Mouse (Mus musculus) T-helper 1 cell (primary cell): ENCODE measurements around the gene Slc15a4.

Experiments used
- in situ Hi-C: fragments of 300-600 bp; cut with MboI, MseI; formaldehyde crosslinking; loops from one replicate; pipeline ENCODE4 v1.15.1; 2025; ENCODE audit warnings: high pct_unique_total_duplicates

Slc15a4 gene

DNA sequence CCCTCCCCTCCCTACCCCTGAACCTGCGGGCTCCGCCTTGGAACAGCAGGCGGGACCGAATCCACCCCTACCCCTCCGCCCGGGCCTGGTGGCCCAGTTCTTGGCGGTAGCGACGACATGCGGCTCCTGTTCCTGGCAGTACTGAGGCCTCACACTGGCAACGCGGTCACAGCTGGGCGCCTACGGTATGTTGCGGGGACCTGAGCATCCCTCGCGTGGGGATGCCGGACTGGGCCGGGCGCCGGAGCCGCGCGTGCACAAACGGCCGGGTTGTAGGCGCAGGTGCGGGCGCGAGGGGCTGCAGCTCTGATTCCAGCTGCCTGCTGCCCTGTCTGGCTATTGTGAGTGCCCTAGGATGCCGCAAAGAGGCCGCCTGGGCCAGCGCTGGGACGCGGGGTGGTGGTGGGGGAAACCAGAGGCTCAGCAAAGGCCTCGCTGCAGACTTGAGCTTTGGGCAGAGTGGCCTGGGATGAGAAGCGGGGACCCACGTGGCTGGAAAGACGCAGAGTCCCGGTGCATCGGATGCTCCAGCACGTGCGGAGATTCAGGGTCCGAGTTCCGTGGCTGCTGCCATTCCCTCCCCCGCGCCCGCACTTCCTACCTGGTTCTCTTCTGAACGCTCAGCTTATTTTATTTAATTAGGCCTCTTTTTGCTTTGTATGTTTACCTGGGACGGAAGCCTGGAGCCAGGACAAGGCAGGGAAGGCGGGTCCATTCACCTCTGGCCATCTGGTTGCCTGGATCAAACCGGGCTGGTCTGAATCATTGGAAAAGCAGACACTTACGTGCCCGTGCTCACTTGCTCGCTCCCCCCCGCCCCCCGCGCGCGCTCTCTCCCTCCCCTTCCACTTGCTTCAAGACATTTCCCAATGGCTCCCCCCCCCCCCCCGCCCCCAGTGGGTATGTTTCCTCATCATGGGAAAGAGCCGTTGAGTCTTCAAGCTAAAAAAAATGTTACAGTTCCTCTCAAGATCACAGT is at the start of gene Slc15a4, which contains the start of gene Glt1d1:
Gene Slc15a4, minus strand, starts transcription at position 731 of the 979 bp plus-strand sequence.
Gene Glt1d1, plus strand, starts transcription at position 96 of the 979 bp plus-strand sequence.
- in situ Hi-C loops, result no loop called here

DNA sequence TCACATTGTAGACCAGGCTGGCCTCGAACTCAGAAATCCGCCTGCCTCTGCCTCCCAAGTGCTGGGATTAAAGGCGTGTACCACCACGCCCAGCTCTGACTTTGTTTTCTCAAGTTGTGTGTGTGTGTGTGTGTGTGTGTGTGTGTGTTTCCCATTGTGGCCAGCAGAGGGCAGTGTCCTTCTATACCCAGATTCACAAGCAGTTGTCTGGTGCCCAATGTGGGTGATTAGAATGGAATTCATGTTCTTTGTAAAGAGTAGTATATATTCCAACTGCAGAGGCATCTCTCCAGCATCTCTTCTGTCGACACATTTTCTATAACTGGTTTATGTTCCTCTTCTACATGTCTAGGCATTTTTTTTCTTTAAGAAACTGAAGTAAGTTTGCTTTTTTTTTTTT is 45.8 kb upstream of the Slc15a4 start:
- in situ Hi-C loops, result no loop called here

DNA sequence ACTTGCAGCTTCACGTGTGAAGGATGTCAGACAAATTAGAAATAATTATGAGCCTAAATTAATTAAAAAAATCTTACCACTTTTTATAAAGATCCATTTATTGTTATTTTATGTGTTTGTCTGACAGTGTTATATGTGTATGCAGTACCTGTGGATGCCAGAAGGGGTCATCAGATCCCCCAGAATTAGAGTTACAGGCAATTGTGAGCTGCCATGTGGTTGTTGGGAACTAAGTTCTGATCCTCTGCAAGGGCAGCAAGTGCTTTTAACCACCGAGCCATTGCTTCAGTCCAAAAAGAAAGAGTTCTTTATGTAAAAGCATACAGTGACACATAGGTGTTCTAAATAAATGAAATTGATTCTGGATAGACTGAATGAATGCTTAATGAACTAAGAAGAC is 44.9 kb upstream of the Slc15a4 start:
- in situ Hi-C loops, result no loop called here

DNA sequence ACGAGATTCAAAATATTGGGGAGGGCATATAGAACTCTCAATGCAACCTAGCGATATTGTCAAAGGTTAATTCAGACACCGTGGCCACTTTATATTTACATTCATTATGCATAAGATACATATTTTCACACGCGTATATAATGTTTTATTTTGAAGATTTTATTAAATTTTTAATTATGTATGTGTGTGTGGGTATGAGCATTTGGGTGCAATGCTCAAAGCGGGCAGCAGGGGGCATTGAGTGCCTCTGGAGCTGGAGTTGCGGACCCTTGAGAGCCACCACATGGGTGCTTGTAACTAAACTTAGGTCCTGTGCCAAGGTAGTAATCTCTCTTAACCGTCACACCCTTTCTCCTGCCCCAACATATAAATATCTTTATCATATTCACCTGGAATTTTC is 41.2 kb upstream of the Slc15a4 start:
- in situ Hi-C loops, result no loop called here

DNA sequence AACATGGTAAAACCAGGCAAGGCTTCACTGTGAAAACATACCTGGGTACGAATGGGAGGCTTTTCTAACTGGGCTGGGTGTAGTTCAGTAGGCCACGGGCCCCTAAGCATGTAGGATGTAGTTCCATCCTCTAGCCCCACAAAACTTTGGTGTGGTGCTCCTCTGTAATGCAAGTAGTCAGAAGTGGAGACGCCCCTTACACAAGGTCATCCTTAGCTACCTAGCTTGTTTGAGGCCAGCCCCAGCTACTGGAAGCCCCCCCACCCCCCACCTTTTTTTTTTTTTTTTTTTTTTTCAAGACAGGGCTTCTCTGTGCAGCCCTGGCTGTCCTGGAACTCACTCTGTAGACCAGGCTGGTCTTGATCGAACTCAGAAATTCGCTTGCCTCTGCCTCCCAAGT is 28.3 kb upstream of the Slc15a4 start:
- in situ Hi-C loops, result no loop called here

DNA sequence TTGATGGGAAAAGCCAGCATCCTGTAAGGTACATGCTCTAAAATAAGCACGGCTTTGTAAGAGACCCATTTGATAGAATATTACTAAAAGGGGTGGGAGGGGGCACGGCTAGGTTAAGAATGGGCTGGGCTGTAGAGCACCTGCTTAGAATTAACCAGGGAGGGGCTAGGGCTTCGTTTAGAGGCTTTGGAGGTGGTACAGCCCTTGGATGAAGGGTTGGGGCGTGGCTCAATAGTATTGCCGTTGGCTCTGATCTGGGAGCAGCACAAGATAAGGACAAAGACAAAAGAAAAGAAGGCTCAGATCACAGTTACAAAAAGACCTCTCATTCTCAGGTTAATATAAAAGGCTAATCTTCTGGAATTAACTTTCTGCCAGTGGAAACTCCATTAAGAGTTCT is 27.6 kb upstream of the Slc15a4 start:
- in situ Hi-C loops, result no loop called here

DNA sequence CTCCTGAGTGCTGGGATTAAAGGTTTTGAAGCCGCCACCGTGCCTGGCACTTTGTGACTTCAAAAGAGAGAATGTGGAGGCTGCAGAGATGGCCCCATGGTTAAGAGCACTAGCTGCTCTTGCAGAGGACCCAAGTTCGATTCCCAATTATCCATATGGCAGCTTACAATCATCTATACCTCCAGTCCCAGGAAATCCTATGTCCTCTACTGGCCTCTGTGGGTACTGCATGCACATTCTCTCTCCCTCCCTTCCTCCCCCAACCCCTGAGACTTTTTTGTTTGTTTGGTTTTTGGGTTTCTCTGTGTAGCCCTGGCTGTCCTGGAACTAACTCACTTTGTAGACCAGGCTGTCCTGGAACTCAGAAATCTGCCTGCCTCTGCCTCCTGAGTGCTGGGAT is 26.6 kb upstream of the Slc15a4 start:
- in situ Hi-C loops, result no loop called here

DNA sequence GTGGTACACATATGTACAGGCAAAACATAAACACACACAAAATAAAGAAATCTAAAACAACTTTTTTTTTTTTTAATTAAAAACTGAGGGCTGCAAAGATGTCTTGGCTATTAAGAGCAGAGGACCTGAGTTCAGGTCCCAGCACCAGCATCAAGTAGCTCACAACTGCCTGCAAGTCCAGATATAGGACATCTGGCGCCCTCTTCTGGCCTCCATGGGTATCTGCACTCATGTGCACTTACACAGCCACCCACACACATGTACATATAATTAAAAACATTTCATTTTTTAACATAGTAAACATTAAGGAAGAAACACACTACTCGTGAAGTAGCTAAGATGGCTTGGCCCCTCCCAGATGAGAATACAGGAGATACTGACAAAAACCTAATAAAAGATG is 25.6 kb upstream of the Slc15a4 start:
- in situ Hi-C loops, result no loop called here

DNA sequence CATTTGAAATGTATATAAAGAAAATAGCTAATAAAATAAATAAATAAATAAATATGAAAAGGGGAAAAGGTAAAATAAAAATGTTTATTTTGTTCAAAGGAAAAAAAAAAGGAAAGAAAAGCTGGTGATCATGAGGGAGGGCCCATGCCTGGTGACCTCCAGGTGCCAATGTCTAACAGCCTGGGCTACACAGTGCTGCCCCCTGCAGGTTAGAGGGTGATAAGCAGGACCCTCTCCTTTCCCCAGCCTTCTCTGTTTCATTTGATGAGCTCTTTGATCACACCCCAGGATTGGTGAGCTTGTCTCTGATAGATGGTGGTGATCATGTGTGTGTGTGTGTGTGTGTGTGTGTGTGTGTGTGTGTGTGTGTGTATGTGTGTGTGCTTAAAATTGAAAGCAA is 16.4 kb upstream of the Slc15a4 start:
- in situ Hi-C loops, result no loop called here

DNA sequence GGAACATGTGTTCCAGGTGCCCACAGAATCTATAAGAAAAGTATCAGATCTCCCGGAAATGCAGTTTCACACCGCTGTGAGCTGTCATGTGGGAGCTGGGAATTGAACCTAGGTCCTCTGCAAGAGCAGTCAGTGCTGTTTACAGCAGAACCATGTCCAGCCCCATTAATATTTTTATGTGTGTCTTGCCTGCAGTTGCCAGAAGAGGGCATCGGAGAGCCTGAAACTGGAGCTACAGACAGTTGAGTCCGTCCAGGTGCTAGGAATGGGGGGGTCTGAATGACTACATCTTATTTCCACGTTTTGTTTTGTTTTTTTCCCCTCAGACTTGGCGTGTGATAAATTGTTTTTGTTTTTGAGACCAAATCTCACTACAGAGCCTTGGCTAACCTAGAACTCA is 15.3 kb upstream of the Slc15a4 start:
- in situ Hi-C loops, result no loop called here

DNA sequence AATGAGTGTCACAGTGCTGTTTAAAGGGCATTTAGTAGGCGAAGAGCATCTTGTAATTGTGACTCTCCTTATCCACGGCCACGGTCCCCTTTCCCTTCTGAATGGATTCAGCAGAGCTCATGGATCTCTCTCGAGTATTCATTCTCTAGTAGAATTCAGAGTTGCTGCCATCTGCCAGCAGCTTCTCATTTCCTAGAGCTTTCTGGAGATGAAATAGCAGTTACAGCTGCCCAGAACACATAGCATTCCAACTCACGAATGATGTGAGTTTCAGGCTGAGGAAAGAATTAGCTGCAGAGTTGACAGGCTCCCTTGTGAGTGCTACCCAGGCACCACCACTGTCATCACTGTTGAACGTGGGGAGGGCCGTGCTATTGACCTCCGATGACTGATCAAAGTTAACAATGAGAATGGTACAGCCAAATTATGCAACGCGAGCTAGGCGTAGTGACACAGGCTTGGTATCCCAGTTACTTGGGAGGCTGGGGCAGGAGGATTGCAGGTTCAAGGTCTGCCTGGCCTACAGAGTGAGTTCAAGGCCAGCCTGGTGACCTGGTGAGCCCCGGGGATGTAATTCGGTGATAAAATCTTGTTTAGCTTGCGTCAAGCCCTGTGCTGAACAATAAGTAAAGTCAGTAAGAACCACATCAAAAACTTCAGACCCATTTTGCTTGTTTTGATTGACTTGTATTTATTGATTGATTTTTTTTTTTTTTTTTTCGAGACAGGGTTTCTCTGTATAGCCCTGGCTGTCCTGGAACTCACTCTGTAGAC is 8.7 kb upstream of the Slc15a4 start:
- in situ Hi-C loops, result no loop called here

DNA sequence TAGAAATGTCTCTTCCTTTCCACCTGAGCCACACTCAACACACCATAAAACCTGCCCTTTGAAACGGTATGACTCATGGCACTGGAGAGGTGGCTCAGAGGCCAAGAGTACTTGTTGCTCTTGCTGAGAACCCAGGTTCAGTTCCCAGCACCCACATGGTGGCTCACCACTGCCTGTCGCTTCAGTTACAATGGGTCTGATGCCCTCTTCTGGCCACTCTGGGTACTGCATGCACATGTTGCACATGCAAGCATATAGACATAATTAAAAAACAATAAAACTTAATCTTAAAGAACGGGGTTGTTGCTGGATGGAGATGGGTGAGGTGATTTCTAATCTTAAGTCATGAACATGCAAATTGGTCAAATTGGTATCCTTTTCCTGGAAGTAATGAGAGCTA is 7.7 kb upstream of the Slc15a4 start:
- in situ Hi-C loops, result no loop called here

DNA sequence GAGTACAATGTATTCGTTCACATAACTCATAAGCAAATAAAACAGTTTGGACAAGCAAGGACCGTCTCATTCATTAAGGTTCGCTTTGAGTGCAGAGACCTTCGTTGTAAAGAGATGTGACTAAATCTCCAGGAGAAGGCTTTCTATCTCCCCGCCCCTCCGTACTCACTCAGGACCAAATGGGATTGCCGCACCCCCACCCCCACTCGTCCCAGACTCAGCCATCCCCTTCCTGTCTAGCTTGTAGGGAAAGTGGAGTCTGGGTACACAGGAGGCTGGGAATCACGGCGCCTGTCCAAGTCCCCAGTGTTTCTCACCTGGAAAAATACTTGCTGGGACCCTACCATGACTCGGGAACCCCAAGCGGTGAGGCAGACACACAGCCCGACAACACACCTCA is 6.9 kb upstream of the Slc15a4 start:
- in situ Hi-C loops, result no loop called here

DNA sequence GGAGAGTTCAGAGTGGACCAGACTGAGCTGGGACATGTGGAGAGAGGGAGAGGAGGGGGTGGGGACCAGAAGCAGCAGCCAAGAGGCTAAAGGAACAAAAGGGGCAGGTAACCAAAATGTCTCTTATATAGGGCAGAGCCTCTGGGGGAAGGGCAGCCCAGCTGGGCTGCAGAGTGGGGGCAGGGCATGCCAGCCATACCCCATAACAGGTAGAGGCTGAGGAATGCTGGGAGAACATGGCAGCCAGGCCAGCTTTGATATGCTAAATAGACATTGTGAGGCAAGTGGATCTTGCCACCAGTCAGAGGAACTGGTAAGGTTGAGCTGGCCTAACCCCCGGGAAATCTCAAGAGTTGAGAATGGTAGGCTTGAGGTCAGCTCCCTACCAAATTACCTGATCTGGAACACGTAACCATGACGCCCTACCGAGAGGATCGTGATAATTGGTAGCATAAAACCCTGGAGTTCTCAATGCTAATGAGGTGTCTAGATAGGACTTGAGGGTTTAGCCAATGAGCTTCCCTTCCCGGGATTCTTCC is 6.4 kb upstream of the Slc15a4 start:
- in situ Hi-C loops, result no loop called here

DNA sequence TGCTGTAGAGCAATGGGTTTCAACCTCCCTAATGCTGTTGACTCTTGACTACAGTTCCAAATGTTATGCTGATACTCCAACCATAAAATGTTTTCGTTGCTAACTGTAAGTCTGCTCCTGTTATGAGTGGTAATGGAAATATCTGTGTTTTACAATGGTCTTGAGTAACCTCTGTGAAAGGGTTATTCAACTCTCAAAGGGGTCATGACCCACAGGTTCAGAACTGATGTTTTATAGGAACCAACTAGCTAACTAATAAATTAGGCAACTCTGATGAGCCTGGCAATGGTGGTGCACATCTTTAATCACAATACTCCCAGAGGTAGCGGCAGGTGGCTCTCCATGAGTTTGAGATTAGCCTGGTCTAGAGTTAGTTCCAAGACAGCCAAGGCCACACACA is 5.5 kb upstream of the Slc15a4 start:
- in situ Hi-C loops, result no loop called here

DNA sequence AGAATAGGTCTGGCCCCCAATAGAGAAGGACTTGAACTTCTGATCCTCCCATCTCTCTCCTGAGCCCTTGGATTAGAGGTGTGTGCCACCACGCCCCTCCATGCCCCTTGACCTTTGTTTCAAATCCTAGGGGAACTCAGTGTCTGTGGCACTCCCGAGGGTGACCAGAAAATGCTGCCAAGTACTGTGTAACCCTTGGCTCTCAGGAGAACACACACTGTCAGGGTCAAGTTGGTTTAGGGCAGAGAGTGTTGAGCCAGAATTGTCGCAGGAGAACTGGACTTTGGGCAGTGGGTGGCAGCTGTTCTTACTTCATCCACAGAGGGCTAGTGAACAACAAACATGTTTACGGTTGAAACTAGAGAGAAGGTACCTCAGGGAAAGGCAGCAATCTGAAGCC is 4.9 kb upstream of the Slc15a4 start:
- in situ Hi-C loops, result no loop called here

DNA sequence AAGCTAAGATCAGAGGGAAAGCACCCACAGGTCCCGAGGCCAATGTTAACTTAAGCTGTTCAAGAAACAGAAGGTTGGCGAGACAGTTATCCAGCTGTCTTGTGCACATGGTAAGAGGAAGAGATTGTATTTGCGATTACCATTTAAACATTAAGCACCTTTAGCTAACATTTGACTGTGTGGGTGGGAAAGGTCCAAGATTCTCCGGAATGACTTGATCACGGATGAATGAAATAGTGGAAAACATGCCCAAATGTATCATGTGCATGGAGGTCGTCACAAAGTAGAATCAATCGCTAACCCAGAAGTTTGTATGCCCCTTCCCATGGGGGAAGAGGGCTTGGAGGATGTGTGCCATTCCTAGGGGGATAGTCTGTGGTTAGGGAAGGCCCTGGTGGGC is 969 bp upstream of the Slc15a4 start:
- in situ Hi-C loops, result no loop called here

DNA sequence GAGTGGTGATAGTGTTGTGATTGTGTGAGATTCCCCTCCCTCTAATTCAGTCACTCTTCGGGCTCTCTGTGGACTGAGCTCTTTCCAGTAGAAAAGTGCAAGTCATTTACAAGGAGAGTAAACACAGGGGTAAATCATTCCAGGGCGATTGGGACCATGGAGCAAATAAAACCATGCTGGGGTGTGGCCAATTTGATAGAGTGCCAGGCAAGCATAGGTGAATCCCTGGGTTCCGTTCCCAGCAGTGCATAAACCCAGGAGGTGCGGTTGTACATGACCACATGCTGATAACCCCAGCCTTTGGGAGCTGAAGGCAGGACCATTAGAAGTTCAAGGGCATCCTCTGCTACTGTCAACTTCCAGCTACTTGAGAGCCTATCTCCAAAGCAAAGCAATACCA is 491 bp upstream of the Slc15a4 start:
- in situ Hi-C loops, result no loop called here

DNA sequence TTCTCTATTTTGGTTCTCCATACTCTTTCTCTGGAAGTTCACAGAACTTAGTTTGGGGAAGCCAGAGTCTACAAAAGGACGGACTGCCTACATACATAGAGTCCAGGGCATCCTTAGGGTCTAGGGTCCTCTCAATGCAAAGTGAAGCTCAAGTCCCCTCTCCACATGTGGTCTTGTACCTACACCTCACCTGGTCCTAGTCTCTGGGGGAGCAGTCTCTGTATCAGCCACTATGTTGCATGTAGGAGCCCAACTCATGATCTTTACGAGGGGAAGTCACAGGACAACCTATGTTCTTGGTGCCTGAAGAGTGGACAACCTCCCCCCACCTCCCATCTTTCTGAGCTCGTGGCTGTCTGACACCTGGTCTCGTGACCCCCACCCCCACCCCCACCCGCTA is 1.0 kb downstream of the Slc15a4 start:
- in situ Hi-C loops, result no loop called here

DNA sequence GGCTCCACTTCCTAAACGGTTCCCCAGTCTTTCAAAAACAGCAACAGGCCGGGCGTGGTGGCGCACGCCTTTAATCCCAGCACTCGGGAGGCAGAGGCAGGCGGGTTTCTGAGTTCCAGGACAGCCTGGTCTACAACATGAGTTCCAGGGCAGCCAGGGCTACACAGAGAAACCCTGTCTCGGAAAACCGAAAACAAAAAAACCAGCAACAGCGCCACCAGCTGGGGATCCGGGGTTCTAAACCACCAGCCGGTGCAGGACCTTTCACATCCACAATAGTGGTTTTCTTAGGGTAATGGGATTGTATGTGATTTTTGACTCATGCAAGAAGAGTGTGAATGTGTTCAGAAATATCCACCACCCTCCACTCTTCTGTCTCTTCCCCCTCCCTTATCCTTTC is 5.5 kb downstream of the Slc15a4 start:
- in situ Hi-C loops, result no loop called here

DNA sequence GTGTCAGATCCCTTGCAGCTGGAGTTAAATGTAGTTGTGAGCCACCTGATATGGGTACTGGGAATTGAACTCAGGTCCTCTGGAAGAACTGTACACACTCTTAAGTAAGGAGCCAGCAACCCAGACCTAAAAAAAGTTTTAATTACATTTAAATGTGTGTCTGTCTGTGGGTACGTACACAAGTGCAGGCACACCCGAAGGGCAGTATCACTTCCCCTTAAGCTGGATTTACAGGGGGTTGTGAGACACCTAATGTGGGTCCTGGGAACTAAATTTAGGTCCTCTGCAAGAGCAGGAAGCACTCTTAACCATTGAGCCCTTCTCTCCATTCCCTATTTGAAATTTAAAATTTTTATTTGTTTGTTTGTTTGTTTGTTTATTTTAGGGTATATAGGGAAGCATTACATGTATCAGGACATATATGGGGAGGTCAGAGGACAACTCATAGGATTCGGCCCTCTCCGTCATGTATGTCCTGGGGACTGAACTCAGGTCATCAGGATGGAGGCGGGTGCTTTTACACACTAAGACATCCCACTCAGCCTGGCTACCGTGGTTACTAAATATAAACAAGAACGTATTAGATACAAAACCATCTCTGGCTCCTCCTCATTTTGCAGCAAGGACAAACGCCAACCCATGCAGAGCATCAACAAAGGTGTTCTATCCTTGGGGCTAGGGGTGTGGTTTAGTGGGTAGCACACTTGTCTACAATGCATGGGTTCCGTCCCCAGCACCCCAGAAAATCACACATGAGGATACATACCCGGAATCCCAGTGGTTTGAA is 8.1 kb downstream of the Slc15a4 start:
- in situ Hi-C loops, result no loop called here

DNA sequence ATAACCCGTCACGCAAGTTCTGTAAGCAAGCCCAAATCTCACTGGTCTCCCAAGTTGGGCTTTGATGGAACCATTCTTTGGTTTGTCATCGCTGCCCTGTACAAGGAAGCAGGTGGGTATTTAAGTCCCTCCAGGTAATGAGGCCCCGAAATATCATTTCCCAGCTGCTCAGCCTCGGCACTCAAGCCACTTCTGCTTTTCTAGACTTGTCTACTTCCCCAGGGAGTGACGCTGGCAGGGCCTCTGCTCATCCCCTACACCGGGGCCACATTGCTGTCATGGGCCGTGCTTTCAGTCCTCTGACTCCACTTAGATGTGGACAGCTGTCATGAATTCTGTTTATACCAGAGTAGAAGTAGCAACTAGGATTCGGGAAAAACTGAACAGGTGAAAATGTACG is 11.6 kb downstream of the Slc15a4 start:
- in situ Hi-C loops, result no loop called here
